Mouse (Mus musculus): ENCODE results near the gene Slc50a1. TPM values are rescaled to one million over a fixed set of nuclear protein-coding genes. Genes with fewer than 3 reads are reported as not detected.

Slc50a1 gene
- polyA plus RNA-seq, 1 experiment: 297 TPM

DNA sequence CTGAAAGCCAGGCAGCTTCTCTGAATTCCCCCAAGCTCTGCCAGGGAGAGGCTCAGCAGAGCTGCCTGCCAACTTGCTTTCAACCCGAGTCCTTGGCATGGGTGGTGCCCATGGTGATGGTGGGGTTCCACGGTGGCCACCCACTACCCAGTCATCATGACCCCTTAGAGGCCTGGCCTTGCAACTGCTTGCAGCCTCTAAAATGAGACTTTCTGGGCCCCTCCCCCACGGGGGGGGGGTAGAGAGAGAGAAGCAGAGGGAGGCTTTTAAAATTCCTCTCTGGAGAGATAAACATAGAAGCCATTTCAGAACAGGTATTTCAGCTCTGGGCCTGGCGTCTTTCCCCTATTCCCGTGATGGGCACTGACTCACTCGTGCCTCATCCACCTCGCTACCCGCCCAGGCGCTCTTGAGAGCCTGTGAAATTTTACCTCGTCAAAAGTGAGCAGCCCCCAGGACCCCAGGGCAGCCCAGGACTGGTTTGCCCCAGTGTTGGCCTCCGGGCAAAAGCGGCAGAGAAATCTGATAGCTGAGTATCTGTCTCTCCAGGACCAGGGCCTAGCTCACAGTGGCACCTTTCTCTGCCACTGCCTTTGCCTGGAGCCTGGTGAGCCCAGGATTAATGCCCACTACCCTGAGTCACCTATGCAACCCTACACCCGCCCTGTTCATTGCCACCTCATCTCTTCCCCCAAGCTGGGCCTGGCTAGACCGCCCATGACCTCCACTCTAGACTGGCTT, 7.1 kb upstream of the Slc50a1 start:
- Histone ChIP-seq H3K4me3 (replicated peaks; ENCODE audit: extremely low read depth, low read depth, low read length) (peak overlapping the region; percentile 92), H3K4me1 (ENCODE audit: control insufficient read depth, insufficient read depth, low read length) (peaks cover 12% of the 10 kb centered on the region)
- 26% methylated on average over 14 of the region's 14 CpGs for WGBS
- peak; percentile 69 for DNase-seq
- peak; percentile 19; the same call in 1 of the 2 replicates for TF ChIP-seq POLR2A (IDR thresholded peaks at IDR 0.05; ENCODE audit: borderline replicate concordance, extremely low read depth, low read depth, low read length)
- no peak for TF ChIP-seq CTCF (IDR thresholded peaks at IDR 0.05; ENCODE audit: insufficient read depth, low read length)

DNA sequence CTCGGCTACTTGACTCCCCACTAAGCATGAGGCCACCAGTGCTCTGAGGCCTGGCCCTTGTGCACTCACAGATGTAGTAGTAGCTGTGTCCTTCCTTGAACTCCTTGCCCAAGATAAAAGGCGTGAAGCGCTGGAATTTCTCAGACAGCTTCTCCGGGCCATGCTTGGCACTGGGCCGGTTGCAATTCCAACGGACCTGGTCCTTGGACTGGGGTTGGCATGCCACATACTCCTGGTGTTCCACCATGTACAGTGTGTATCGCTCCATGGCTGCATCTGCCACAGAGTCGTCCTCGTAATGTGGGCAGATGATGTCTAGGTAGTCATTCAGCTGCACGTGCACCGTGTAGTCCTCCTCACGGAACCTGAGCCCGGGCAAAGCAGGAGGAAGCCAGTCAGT, 5.7 kb upstream of the Slc50a1 start:
- TF ChIP-seq CTCF (IDR thresholded peaks at IDR 0.05; ENCODE audit: insufficient read depth, low read length) (no peak), POLR2A (IDR thresholded peaks at IDR 0.05; ENCODE audit: borderline replicate concordance, extremely low read depth, low read depth, low read length) (0 out of 2 replicates have a peak, but pooled peaks have one; percentile 13)

DNA sequence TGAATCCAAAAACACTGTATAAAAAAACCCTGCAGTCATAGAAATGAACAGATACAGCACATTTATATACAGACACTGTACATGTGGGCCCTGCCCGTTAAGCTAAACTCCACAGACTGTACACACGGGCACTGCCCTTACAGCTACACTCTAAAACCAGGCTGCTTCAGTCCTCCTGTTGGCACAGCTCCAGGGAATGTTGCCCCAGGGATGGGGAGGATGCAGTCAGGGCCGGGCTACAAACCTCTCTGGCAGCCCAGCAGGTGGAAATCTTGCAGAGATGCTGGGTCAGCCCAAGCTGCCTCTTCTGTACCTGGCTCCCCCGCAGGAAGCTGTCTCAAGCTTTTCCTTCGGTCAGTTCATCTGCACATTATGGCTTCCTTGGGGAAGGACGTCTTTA, 1.4 kb upstream of the Slc50a1 start:
- WGBS: 47% methylated on average over 6 of the region's 6 CpGs
- TF ChIP-seq POLR2A (IDR thresholded peaks at IDR 0.05; ENCODE audit: borderline replicate concordance, extremely low read depth, low read depth, low read length) (no peak), CTCF (IDR thresholded peaks at IDR 0.05; ENCODE audit: insufficient read depth, low read length) (no peak)
- DNase-seq: peak; percentile 31
- H3K4me3 ChIP-seq (replicated peaks; ENCODE audit: extremely low read depth, low read depth, low read length): no peak overlapping the region
- H3K4me1 ChIP-seq (ENCODE audit: control insufficient read depth, insufficient read depth, low read length): peaks cover 25% of the 10 kb centered on the region

More for the DNA sequence above, 5.7 kb upstream of the Slc50a1 start:
- no peak for DNase-seq
- Histone ChIP-seq H3K4me3 (replicated peaks; ENCODE audit: extremely low read depth, low read depth, low read length) (peak overlapping the region; percentile 7), H3K4me1 (ENCODE audit: control insufficient read depth, insufficient read depth, low read length) (peaks cover 11% of the 10 kb centered on the region)
- WGBS: 68% methylated on average over 13 of the region's 13 CpGs

DNA sequence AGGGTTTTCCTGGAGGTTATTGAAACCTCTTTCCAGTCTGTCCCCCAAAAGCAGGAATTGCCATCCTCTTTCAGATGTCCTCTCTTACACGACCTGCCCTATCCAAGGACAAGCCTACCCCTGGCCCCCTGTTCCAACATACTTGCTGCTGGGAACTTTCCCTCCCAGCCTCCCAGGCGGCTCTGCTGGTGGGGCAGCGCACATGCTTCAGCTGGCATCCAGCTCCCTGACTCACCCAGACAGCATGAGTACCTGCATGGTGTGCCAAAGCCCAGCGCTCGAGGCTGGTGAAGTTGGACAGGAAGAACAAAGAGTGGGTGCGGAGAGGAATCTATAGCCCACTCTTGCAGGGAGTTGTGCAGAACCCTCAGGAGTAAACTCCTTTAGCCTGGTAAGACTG, 521 bp upstream of the Slc50a1 start:
- peak; percentile 53 for DNase-seq
- no peak for TF ChIP-seq CTCF (IDR thresholded peaks at IDR 0.05; ENCODE audit: insufficient read depth, low read length)
- H3K4me1 ChIP-seq (ENCODE audit: control insufficient read depth, insufficient read depth, low read length): peaks cover 19% of the 10 kb centered on the region
- 29% methylated on average over 6 of the region's 6 CpGs for WGBS
- no peak overlapping the region for H3K4me3 ChIP-seq (replicated peaks; ENCODE audit: extremely low read depth, low read depth, low read length)

DNA sequence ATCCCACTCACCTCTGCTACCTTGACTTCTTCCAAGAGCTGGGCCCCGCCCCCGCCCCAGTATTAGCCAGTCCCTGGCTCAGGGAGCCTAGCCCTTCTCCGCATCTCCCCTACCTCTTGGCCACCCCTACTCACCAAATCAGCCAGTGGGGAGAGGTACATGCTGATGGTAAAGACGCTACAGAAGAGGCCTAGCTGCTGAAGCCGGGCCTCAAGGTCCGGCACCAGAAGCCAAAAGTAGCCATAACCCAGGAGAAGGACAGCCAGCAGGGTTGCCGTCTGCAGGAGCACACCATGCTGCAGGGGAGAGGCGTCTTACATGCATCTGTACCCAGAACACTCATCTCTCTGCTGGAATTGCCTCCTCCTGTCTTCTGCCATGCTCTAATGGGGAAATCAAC, 1.5 kb downstream of the Slc50a1 start:
- TF ChIP-seq POLR2A (IDR thresholded peaks at IDR 0.05; ENCODE audit: borderline replicate concordance, extremely low read depth, low read depth, low read length) (no peak), CTCF (IDR thresholded peaks at IDR 0.05; ENCODE audit: insufficient read depth, low read length) (no peak)
- peaks cover 18% of the 10 kb centered on the region for H3K4me1 ChIP-seq (ENCODE audit: control insufficient read depth, insufficient read depth, low read length)
- 82% methylated on average over 8 of the region's 8 CpGs for whole genome bisulfite sequencing
- DNase-seq: no peak
- no peak overlapping the region for H3K4me3 ChIP-seq (replicated peaks; ENCODE audit: extremely low read depth, low read depth, low read length)

DNA sequence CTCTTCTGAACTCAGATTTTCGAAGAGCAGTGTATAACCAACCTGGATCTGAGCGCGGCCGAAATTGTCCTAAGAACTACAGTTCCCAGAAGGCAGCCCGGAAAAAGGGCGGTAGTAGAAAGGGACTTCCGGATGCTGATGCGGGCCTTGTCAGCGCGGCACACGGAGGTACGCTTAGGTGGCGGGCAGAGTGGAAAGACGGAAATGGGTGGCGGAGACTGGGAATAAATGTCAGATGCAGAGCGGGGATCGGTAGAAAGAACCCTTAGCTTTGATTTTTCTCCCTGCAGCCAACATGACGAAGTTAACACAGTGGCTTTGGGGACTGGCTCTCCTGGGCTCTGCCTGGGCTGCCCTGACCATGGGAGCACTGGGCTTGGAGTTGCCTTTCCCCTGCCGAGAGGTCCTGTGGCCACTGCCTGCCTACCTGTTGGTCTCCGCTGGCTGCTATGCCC, 3.9 kb downstream of the Slc50a1 start:
- WGBS: under 1% methylated on average over 20 of the region's 20 CpGs
- peaks cover 22% of the 10 kb centered on the region for H3K4me1 ChIP-seq (ENCODE audit: control insufficient read depth, insufficient read depth, low read length)
- peak; percentile 77 for DNase-seq
- TF ChIP-seq POLR2A (IDR thresholded peaks at IDR 0.05; ENCODE audit: borderline replicate concordance, extremely low read depth, low read depth, low read length) (peak; percentile 94; the same call in 1 of the 2 replicates), CTCF (IDR thresholded peaks at IDR 0.05; ENCODE audit: insufficient read depth, low read length) (no peak)
- H3K4me3 ChIP-seq (replicated peaks; ENCODE audit: extremely low read depth, low read depth, low read length): peak overlapping the region; percentile 79

DNA sequence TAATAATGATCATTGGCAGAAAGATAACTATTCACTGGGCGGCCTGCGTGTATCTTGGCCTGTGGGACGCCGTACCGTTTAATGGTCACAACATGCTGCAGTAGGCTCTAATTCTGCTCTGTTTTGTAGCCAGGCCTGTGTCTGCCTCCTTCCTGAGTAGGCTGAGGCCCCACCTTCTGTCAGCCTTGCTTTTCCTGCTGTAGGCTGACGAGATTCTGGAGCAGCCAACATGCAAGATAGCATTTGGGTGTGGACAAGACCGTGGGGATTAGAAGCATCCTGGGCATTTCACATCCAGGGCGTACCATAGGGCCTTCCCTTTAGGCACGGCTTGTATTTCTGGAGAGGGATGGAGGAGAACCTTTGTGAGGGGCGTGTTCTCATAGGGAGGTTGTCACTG, 8.0 kb downstream of the Slc50a1 start:
- WGBS: 45% methylated on average over 10 of the region's 10 CpGs
- H3K4me3 ChIP-seq (replicated peaks; ENCODE audit: extremely low read depth, low read depth, low read length): no peak overlapping the region
- peaks cover 5% of the 10 kb centered on the region for H3K4me1 ChIP-seq (ENCODE audit: control insufficient read depth, insufficient read depth, low read length)
- no peak for TF ChIP-seq CTCF (IDR thresholded peaks at IDR 0.05; ENCODE audit: insufficient read depth, low read length)
- no peak for TF ChIP-seq POLR2A (IDR thresholded peaks at IDR 0.05; ENCODE audit: borderline replicate concordance, extremely low read depth, low read depth, low read length)
- no peak for DNase-seq

DNA sequence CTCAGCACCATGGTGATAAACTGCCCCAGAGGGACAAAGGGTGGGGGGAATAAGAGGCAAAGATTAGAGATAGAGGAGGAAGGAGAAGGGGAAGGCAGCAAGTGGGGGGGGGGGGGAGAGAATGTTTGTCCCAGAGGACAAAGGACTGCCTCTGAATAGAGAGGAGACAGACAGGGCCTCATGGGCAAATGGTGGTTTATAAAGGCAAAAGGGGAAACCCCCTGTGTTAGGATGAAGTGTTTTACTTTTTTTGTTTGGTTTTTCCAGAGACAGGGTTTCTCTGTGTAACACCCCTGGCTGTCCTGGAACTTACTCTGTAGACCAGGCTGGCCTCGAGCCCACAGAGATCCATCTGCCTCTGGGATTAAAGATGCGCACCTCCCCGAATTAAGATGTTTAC, 10.2 kb downstream of the Slc50a1 start:
- WGBS: 84% methylated on average over 3 of the region's 3 CpGs
- no peak for DNase-seq
- TF ChIP-seq CTCF (IDR thresholded peaks at IDR 0.05; ENCODE audit: insufficient read depth, low read length): no peak
- TF ChIP-seq POLR2A (IDR thresholded peaks at IDR 0.05; ENCODE audit: borderline replicate concordance, extremely low read depth, low read depth, low read length): no peak
- Histone ChIP-seq H3K4me1 (ENCODE audit: control insufficient read depth, insufficient read depth, low read length) (peaks cover 7% of the 10 kb centered on the region; the same call in 1 of the 2 replicates), H3K4me3 (replicated peaks; ENCODE audit: extremely low read depth, low read depth, low read length) (no peak overlapping the region)

DNA sequence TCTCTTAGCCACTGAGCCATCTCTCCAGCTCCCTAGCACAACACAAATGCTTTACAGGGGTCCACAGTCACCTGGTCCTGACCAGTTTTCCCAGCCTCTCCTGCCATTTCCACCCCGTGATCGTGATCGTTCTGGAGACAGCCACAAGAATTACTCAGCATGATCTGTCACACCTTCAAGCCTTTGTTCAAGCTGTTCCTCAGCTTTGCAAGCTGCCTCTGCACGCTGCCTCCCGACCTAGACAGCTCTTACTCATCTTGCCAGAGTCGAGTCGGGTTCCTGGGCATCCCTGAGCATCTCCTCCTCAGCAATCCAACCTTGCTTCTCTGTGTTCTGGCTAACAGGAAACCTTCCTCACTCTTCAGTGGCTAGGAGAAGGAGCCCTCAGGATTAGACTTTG, 11.3 kb downstream of the Slc50a1 start, which contains the start of gene Dpm3:
Dpm3 (plus strand) TSS at position 283 of the 400 bp plus-strand sequence.
- TF ChIP-seq POLR2A (IDR thresholded peaks at IDR 0.05; ENCODE audit: borderline replicate concordance, extremely low read depth, low read depth, low read length): no peak
- Histone ChIP-seq H3K4me1 (ENCODE audit: control insufficient read depth, insufficient read depth, low read length) (peaks cover 7% of the 10 kb centered on the region; the same call in 1 of the 2 replicates), H3K4me3 (replicated peaks; ENCODE audit: extremely low read depth, low read depth, low read length) (no peak within 1 kb of the TSS)
- DNase-seq: no peak
- 50% methylated on average over 7 of the region's 7 CpGs for WGBS

DNA sequence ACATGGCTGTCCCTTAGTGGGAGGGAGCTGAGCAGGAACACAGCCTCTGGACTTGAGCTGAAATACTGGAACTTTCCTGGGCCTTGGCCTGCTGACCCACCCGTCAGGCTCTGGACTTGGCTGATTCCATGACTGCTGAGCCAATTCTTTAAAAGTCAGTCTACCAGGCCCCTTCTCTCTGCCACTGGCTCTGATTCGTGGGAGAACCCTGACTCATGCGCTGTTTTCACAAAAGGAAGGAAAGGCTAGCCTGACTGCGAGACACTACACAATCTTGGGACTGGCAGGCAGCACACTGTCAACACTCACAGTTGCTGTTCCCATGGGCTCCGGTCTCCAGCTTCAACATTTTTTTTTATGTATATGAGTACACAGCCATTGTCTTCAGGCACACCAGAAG, 14.2 kb downstream of the Slc50a1 start:
- TF ChIP-seq POLR2A (IDR thresholded peaks at IDR 0.05; ENCODE audit: borderline replicate concordance, extremely low read depth, low read depth, low read length) (no peak), CTCF (IDR thresholded peaks at IDR 0.05; ENCODE audit: insufficient read depth, low read length) (no peak)
- H3K4me3 ChIP-seq (replicated peaks; ENCODE audit: extremely low read depth, low read depth, low read length): no peak overlapping the region
- WGBS: 39% methylated on average over 5 of the region's 5 CpGs
- no peak for DNase-seq
- peaks cover 8% of the 10 kb centered on the region; the same call in 1 of the 2 replicates for H3K4me1 ChIP-seq (ENCODE audit: control insufficient read depth, insufficient read depth, low read length)
